Mouse (Mus musculus): ENCODE results near the gene Tnp1.

- TF ChIP-seq POLR2A (IDR thresholded peaks at IDR 0.05; ENCODE audit: low read depth, low read length) (no peak), CTCF (IDR thresholded peaks at IDR 0.05; ENCODE audit: extremely low read depth, insufficient read length, insufficient replicate concordance, low read depth, low read length) (no peak)
Measured at GRCm38 (mm10) chr1:72994751-72995528, 20.8 kb downstream of the Tnp1 start.

Data from small intestine, adult 2 months (tissue).